18 mouse cellular contexts compared by ENCODE assay signal in genomic region chr11:79521930-79522329, GRCm38 (mm10). TPM values are rescaled to one million over a fixed set of nuclear protein-coding genes. Genes with fewer than 3 reads are reported as not detected.
DNase-seq lines count a peak whose midpoint lies in the region; ATAC-seq and TF ChIP-seq lines count a peak whose summit lies in the region.
"Had no signal": no experiment of that assay in that cellular context is flagged by ENCODE, and none has a peak within 500 bp of the region (broad histone marks: within the 10 kb centered on the region; RNA-seq: fewer than 3 reads in every experiment).

No protein-coding gene starts in this region.

- H3K4me3 ChIP-seq in heart, adult 2 months, result no peak overlapping the region
- peak overlapping the region; percentile 58 for H3K4me3 ChIP-seq in macrophage (ENCODE audit: inconsistent target)
- H3K4me3 ChIP-seq in forebrain, embryonic 15.5 days, result no peak overlapping the region
- H3K4me3 ChIP-seq: embryonic facial prominence, embryonic 12.5 days; forebrain, embryonic 10.5 days; hindbrain, embryonic 15.5 days had no signal

- H3K27ac ChIP-seq in heart, adult 2 months, result no peak overlapping the region
- H3K27ac ChIP-seq in macrophage, result peak overlapping the region; percentile 98
- H3K27ac ChIP-seq in forebrain, embryonic 15.5 days (replicated peaks), result no peak overlapping the region
- H3K27ac ChIP-seq: embryonic facial prominence, embryonic 12.5 days; forebrain, embryonic 10.5 days; hindbrain, embryonic 15.5 days had no signal

- H3K27me3 ChIP-seq in heart, adult 2 months (ENCODE audit: control insufficient read depth, insufficient read depth, low read length), result no peaks in the 10 kb centered on the region
- H3K27me3 ChIP-seq in forebrain, embryonic 15.5 days, result no peaks in the 10 kb centered on the region
- H3K27me3 ChIP-seq: embryonic facial prominence, embryonic 12.5 days; hindbrain, embryonic 15.5 days had no signal

- 0 out of 2 replicates have a peak, but pooled peaks have one; percentile 2 for TF ChIP-seq CTCF in heart, adult 2 months (IDR thresholded peaks at IDR 0.05)

- H3K9me3 ChIP-seq in forebrain, embryonic 15.5 days, result no peaks in the 10 kb centered on the region
- H3K9me3 ChIP-seq: embryonic facial prominence, embryonic 12.5 days; forebrain, embryonic 10.5 days; hindbrain, embryonic 15.5 days had no signal

- no peak for ATAC-seq in forebrain, embryonic 15.5 days (replicated peaks)

- no peak overlapping the region for H3K9ac ChIP-seq in heart, adult 2 months (ENCODE audit: low read depth, low read length)
- no peak overlapping the region for H3K9ac ChIP-seq in forebrain, embryonic 15.5 days (replicated peaks)
- H3K9ac ChIP-seq: embryonic facial prominence, embryonic 12.5 days; hindbrain, embryonic 15.5 days had no signal

- no peak for TF ChIP-seq POLR2A in heart, adult 2 months (IDR thresholded peaks at IDR 0.05; ENCODE audit: insufficient read depth, low read depth, low read length)

- DNase-seq in heart, adult 2 months, result no peak
- no peak for DNase-seq in heart, adult 8-10 months (ENCODE audit: low spot score)
- peak; percentile 34 for DNase-seq in thymus, postnatal 14 days
- DNase-seq in thymus, postnatal 36 days, result no peak
- DNase-seq in adrenal gland, adult (ENCODE audit: inconsistent age in 2 of 2, low spot score in 1 of 2), result no peak
- DNase-seq in lung, postnatal 4 days, result no peak
- DNase-seq: cerebellum, postnatal 10 days; kidney, adult 8-10 months; retina, postnatal 1 day had no signal

- H3K36me3 ChIP-seq in heart, adult 2 months (ENCODE audit: control insufficient read depth, insufficient read depth, low read length), result no peaks in the 10 kb centered on the region
- H3K36me3 ChIP-seq in macrophage (ENCODE audit: inconsistent target), result peaks cover 8% of the 10 kb centered on the region
- H3K36me3 ChIP-seq in forebrain, embryonic 15.5 days, result no peaks in the 10 kb centered on the region
- H3K36me3 ChIP-seq: embryonic facial prominence, embryonic 12.5 days; hindbrain, embryonic 15.5 days had no signal

- H3K79me2 ChIP-seq in heart, adult 2 months (replicated peaks; ENCODE audit: control insufficient read depth, insufficient read depth, low read length), result no peaks in the 10 kb centered on the region
- H3K79me2 ChIP-seq in macrophage (ENCODE audit: inconsistent target), result peaks cover 92% of the 10 kb centered on the region

- H3K4me2 ChIP-seq in forebrain, embryonic 15.5 days (replicated peaks), result no peak overlapping the region
- H3K4me2 ChIP-seq: embryonic facial prominence, embryonic 12.5 days; hindbrain, embryonic 15.5 days had no signal

- H3K4me1 ChIP-seq in heart, adult 2 months (ENCODE audit: control insufficient read depth, insufficient read depth, low read length), result no peaks in the 10 kb centered on the region
- no peaks in the 10 kb centered on the region for H3K4me1 ChIP-seq in forebrain, embryonic 15.5 days
- H3K4me1 ChIP-seq: forebrain, embryonic 10.5 days; hindbrain, embryonic 15.5 days had no signal

- intact Hi-C loops in heart, adult 2 months (cut with DNase I), result no loop called here

- TF ChIP-seq EP300 in heart, adult 2 months (IDR thresholded peaks at IDR 0.05; ENCODE audit: insufficient read depth, low read depth, low read length), result no peak

RNA-seq across cellular contexts. Expression of gene Evi2b, which starts 1.6 kb away (rescaled TPM):
- total RNA-seq in heart, adult 2 months (2021), result 1 to 10 TPM in 1 of 2 experiments, under 1 TPM in 1; 0.43 to 1.0 TPM
- polyA plus RNA-seq in heart, adult 2 months (2012; rRNA removed), result 3.8 and 4.2 TPM in 2 replicates
- 1 to 10 TPM in 1 of 4 experiments, under 1 TPM in 3; 0.44 to 1.4 (median 0.74) TPM for total RNA-seq in heart, adult 8-10 months (2022)
- 100 to 1,000 TPM in 16 of 26 experiments, 10 to 100 TPM in 10; 11.0 to 220 (median 121) TPM for total RNA-seq in macrophage (2018; cell fraction: chromatin; rRNA removed)
- 100 to 1,000 TPM; 109 to 178 (median 145) TPM for total RNA-seq in macrophage (2018; cell fraction: cytosol; rRNA removed)
- total RNA-seq in macrophage (2018; cell fraction: nucleus; rRNA removed), result 100 to 1,000 TPM in 22 of 26 experiments, 10 to 100 TPM in 4; 35.6 to 316 (median 172) TPM
- polyA plus RNA-seq in macrophage (2018), result 141 to 593 TPM (median 289 TPM) in 3 replicates
- polyA plus RNA-seq in forebrain, embryonic 15.5 days (2015; fragmentation: Nextera tagmentation; extraction: Ambion mirVana), result not detected in 2 replicates
- polyA plus RNA-seq: embryonic facial prominence, embryonic 12.5 days; hindbrain, embryonic 15.5 days; neural tube, embryonic 14.5 days had no signal

RNA-seq across cellular contexts. Expression of gene Evi2, which starts 8.5 kb away (rescaled TPM):
- total RNA-seq in heart, adult 2 months (2021), result under 1 TPM; 0.14 to 0.16 TPM
- 0.29 and 0.35 TPM in 2 replicates for polyA plus RNA-seq in heart, adult 2 months (2012; rRNA removed)
- total RNA-seq in heart, adult 8-10 months (2022), result under 1 TPM in 2 of 4 experiments, not detected in 2; 0.11 to 0.12 TPM
- 10 to 100 TPM in 21 of 26 experiments, 1 to 10 TPM in 5; 2.7 to 35.0 (median 22.9) TPM for total RNA-seq in macrophage (2018; cell fraction: chromatin; rRNA removed)
- total RNA-seq in macrophage (2018; cell fraction: cytosol; rRNA removed), result 10 to 100 TPM in 25 of 26 experiments, 1 to 10 TPM in 1; 7.8 to 17.8 (median 14.0) TPM
- 10 to 100 TPM in 24 of 26 experiments, 1 to 10 TPM in 2; 5.1 to 44.0 (median 21.8) TPM for total RNA-seq in macrophage (2018; cell fraction: nucleus; rRNA removed)
- polyA plus RNA-seq in macrophage (2018), result 12.0 to 26.9 TPM (median 22.2 TPM) in 3 replicates
- polyA plus RNA-seq in forebrain, embryonic 15.5 days (2015; fragmentation: Nextera tagmentation; extraction: Ambion mirVana), result 0.45 and 0.59 TPM in 2 replicates
- polyA plus RNA-seq: testis, adult 2 months had no signal

RNA-seq across cellular contexts. Expression of gene Evi2a, which starts 8.5 kb away (rescaled TPM):
- total RNA-seq in heart, adult 2 months (2021), result 1 to 10 TPM; 1.9 to 2.0 TPM
- polyA plus RNA-seq in heart, adult 2 months (2012; rRNA removed), result 3.8 and 4.2 TPM in 2 replicates
- total RNA-seq in heart, adult 8-10 months (2022), result 1 to 10 TPM; 1.4 to 3.3 (median 1.6) TPM
- 100 to 1,000 TPM in 16 of 26 experiments, 10 to 100 TPM in 10; 15.8 to 244 (median 113) TPM for total RNA-seq in macrophage (2018; cell fraction: chromatin; rRNA removed)
- total RNA-seq in macrophage (2018; cell fraction: cytosol; rRNA removed), result 100 to 1,000 TPM; 334 to 519 (median 442) TPM
- total RNA-seq in macrophage (2018; cell fraction: nucleus; rRNA removed), result 100 to 1,000 TPM in 25 of 26 experiments, 10 to 100 TPM in 1; 94.6 to 560 (median 329) TPM
- polyA plus RNA-seq in macrophage (2018), result 439 to 590 TPM (median 443 TPM) in 3 replicates
- polyA plus RNA-seq in forebrain, embryonic 15.5 days (2015; fragmentation: Nextera tagmentation; extraction: Ambion mirVana), result 2.2 and 3.9 TPM in 2 replicates

RNA-seq across cellular contexts. Expression of gene Omg, which starts 18.0 kb away (rescaled TPM):
- not detected for total RNA-seq in heart, adult 2 months (2021)
- 0.06 TPM in 1 of 2 replicates, not detected in the other for polyA plus RNA-seq in heart, adult 2 months (2012; rRNA removed)
- not detected for total RNA-seq in heart, adult 8-10 months (2022)
- 1 to 10 TPM in 8 of 26 experiments, under 1 TPM in 11, not detected in 7; 0.30 to 2.5 (median 0.92) TPM for total RNA-seq in macrophage (2018; cell fraction: chromatin; rRNA removed)
- total RNA-seq in macrophage (2018; cell fraction: cytosol; rRNA removed), result under 1 TPM in 14 of 26 experiments, not detected in 12; 0.03 to 0.29 (median 0.07) TPM
- total RNA-seq in macrophage (2018; cell fraction: nucleus; rRNA removed), result 1 to 10 TPM in 1 of 26 experiments, under 1 TPM in 18, not detected in 7; 0.21 to 1.2 (median 0.42) TPM
- polyA plus RNA-seq in macrophage (2018), result 0.11 to 0.34 TPM in 2 of 3 replicates, not detected in the other
- 2.3 and 3.0 TPM in 2 replicates for polyA plus RNA-seq in forebrain, embryonic 15.5 days (2015; fragmentation: Nextera tagmentation; extraction: Ambion mirVana)
- polyA plus RNA-seq: gonadal fat pad, adult 2 months; small intestine, adult 2 months; testis, adult 2 months had no signal

Comparison
In these comparisons a context has a peak if more than half of its experiments do, and no peak if none do; other contexts are left out.
1. RNA of gene Evi2b, which starts 1.6 kb away (polyA plus RNA-seq): 141 to 593 TPM in macrophage; 3.8 to 4.2 TPM in heart, adult 2 months and not detected in forebrain, embryonic 15.5 days; every median in the first group is over 10 times any median in the second.
2. RNA of gene Evi2a, which starts 8.5 kb away (polyA plus RNA-seq): 439 to 590 TPM in macrophage; 2.2 to 3.9 TPM in forebrain, embryonic 15.5 days and 3.8 to 4.2 TPM in heart, adult 2 months; every median in the first group is over 10 times any median in the second.